Mouse (Mus musculus) bone marrow macrophage, adult 2 months (primary cell): ENCODE data around the gene Fxyd7. TPM values are rescaled to one million over a fixed set of nuclear protein-coding genes. Genes with fewer than 3 reads are reported as not detected.

Experiments used
- H3K27ac ChIP-seq: 2 replicates; pipeline ENCODE4 v1.5.1; 2012; ENCODE audit warnings: low read depth, low read length; ENCODE audit not compliant: insufficient read depth
- H3K4me1 ChIP-seq: 2 replicates; pipeline ENCODE4 v1.6.1; 2012; ENCODE audit warnings: low read length; ENCODE audit not compliant: control insufficient read depth, insufficient read depth
- H3K4me3 ChIP-seq: 2 replicates; pipeline ENCODE4 v1.5.1; 2012; ENCODE audit warnings: mild to moderate bottlenecking, low read length, moderate library complexity; ENCODE audit not compliant: insufficient read depth
- CTCF ChIP-seq: IDR thresholded peaks from 2 replicates; pipeline ENCODE4 v1.5.1; 2012; ENCODE audit warnings: low read depth, mild to moderate bottlenecking, low read length, moderate library complexity
- POLR2A ChIP-seq: IDR thresholded peaks from 2 replicates; pipeline ENCODE4 v1.6.1; 2012; ENCODE audit warnings: mild to moderate bottlenecking, low read depth, low read length, borderline replicate concordance
- polyA plus RNA-seq: library from polyadenylated mRNA; stranded (reverse); fragments of >200 nt; gene quantifications from 2 replicates; pipeline ENCODE4 v1.2.4, GENCODE M21; 2012; ENCODE audit not compliant: missing spikeins, insufficient read depth, insufficient read length

Fxyd7 gene
- polyA plus RNA-seq, 1 experiment = not detected

- Histone ChIP-seq H3K4me3 (no peak overlapping the region), H3K27ac (no peak overlapping the region), H3K4me1 (no peaks in the 10 kb centered on the region)
- peak; percentile 68 for TF ChIP-seq CTCF
- no peak for TF ChIP-seq POLR2A
Measured at GRCm38 (mm10) chr7:31077885-31078445, 26.7 kb upstream of the Fxyd7 start.

- Histone ChIP-seq H3K4me3 (no peak overlapping the region), H3K27ac (no peak overlapping the region), H3K4me1 (no peaks in the 10 kb centered on the region)
- TF ChIP-seq CTCF = no peak
- no peak for TF ChIP-seq POLR2A
Measured at GRCm38 (mm10) chr7:31077470-31077869, 26.2 kb upstream of the Fxyd7 start.

- no peak within 1 kb of the TSS for H3K27ac ChIP-seq
- no peaks in the 10 kb centered on the region for H3K4me1 ChIP-seq
- H3K4me3 ChIP-seq = no peak within 1 kb of the TSS
- TF ChIP-seq CTCF = no peak
- no peak for TF ChIP-seq POLR2A
Measured at GRCm38 (mm10) chr7:31076492-31076891, 25.2 kb upstream of the Fxyd7 start, which contains the start of gene Fxyd3. Gene Fxyd3, minus strand, starts transcription at chr7:31076704.

GRCm38 (mm10) chr7:31074713-31075069, 23.4 kb upstream of the Fxyd7 start:
- no peaks in the 10 kb centered on the region for H3K4me1 ChIP-seq
- no peak overlapping the region for H3K4me3 ChIP-seq
- H3K27ac ChIP-seq = no peak overlapping the region
- TF ChIP-seq POLR2A (no peak), CTCF (no peak)

GRCm38 (mm10) chr7:31074061-31074712, 22.9 kb upstream of the Fxyd7 start:
- H3K27ac ChIP-seq = no peak overlapping the region
- TF ChIP-seq POLR2A = no peak
- TF ChIP-seq CTCF = no peak
- no peaks in the 10 kb centered on the region for H3K4me1 ChIP-seq
- no peak overlapping the region for H3K4me3 ChIP-seq

GRCm38 (mm10) chr7:31073546-31073945, 22.3 kb upstream of the Fxyd7 start:
- H3K4me1 ChIP-seq = no peaks in the 10 kb centered on the region
- TF ChIP-seq POLR2A (no peak), CTCF (no peak)
- H3K27ac ChIP-seq = no peak overlapping the region
- no peak overlapping the region for H3K4me3 ChIP-seq

- Histone ChIP-seq H3K4me1 (no peaks in the 10 kb centered on the region), H3K4me3 (no peak overlapping the region), H3K27ac (no peak overlapping the region)
- TF ChIP-seq CTCF (no peak), POLR2A (no peak)
Measured at GRCm38 (mm10) chr7:31072326-31072725, 21.1 kb upstream of the Fxyd7 start.

- Histone ChIP-seq H3K4me3 (no peak overlapping the region), H3K27ac (no peak overlapping the region), H3K4me1 (no peaks in the 10 kb centered on the region)
- TF ChIP-seq POLR2A = no peak
- no peak for TF ChIP-seq CTCF
Measured at GRCm38 (mm10) chr7:31070324-31070723, 19.1 kb upstream of the Fxyd7 start.

- H3K4me1 ChIP-seq = no peaks in the 10 kb centered on the region
- H3K4me3 ChIP-seq = no peak overlapping the region
- no peak for TF ChIP-seq CTCF
- no peak for TF ChIP-seq POLR2A
- no peak overlapping the region for H3K27ac ChIP-seq
Measured at GRCm38 (mm10) chr7:31069491-31069890, 18.2 kb upstream of the Fxyd7 start.

- Histone ChIP-seq H3K4me3 (no peak overlapping the region), H3K4me1 (no peaks in the 10 kb centered on the region), H3K27ac (no peak overlapping the region)
- TF ChIP-seq CTCF (no peak), POLR2A (no peak)
Measured at GRCm38 (mm10) chr7:31067836-31068235, 16.6 kb upstream of the Fxyd7 start.
